Mouse (Mus musculus) T-helper 1 cell (primary cell): ENCODE data around the gene Fgfr3.

ENCODE experiments used
- in situ Hi-C: fragments of 300-600 bp; cut with MboI, MseI; formaldehyde crosslinking; loops from one replicate; pipeline ENCODE4 v1.15.1; 2025; ENCODE audit warnings: high pct_unique_total_duplicates

Gene Fgfr3

DNA sequence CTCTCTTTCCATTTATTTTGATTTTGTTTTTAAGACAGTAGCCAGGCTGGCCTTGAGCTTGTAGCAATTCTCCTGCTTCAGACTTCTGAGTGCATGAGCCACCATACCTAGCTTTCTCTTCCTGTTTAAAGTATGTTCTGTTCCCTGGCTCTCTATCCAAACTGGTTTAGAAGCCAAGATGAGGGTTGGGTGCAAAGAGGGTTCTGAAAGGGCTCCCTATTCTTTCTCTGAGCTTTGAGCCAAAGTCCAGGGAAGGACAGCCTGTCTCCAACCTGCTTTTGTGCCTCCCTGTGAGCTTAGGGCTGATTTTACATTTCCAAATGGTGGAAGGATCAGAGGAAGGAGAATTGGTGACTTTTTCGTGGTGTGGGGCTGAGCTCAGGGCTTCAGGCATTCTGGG lies 5.4 kb downstream of the Fgfr3 start:
- in situ Hi-C loops, result no loop called here

- in situ Hi-C loops, result no loop called here
Observed at GRCm38 (mm10) chr5:33728841-33729240, 7.4 kb downstream of the Fgfr3 start.

- in situ Hi-C loops, result no loop called here
Observed at GRCm38 (mm10) chr5:33730516-33730915, 9.0 kb downstream of the Fgfr3 start.

- in situ Hi-C loops, result no loop called here
Observed at GRCm38 (mm10) chr5:33731051-33731450, 9.6 kb downstream of the Fgfr3 start.

GRCm38 (mm10) chr5:33733837-33734236 lies 12.4 kb downstream of the Fgfr3 start:
- in situ Hi-C loops, result no loop called here

DNA sequence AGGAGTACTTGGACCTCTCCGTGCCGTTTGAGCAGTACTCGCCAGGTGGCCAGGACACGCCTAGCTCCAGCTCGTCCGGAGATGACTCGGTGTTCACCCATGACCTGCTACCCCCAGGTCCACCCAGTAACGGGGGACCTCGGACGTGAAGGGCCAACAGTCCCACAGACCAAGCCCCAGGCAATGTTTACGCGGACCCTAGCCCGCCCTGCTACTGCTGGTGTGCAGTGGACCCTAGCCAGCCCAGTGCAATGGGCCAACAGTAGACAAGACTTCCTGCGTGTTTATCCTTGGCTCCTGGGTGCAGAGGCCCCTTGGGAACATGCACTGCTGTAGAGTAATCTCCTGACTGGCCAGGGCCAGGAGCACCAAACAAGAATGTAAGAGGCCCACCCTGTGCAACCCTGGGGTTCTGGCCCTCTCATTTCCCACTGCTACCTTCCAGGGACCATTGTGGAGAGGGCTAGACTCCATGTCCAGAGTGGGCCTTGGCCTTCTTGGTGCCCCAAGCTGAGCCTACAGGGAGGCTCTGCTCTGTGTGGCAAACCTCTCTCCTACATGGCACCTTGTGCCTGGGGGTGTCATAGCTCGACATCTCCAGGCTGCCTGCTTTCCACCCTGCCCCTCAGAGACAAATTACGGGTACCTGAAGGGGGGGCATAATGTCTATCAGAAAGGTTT lies 14.1 kb downstream of the Fgfr3 start:
- in situ Hi-C loops, result no loop called here

DNA sequence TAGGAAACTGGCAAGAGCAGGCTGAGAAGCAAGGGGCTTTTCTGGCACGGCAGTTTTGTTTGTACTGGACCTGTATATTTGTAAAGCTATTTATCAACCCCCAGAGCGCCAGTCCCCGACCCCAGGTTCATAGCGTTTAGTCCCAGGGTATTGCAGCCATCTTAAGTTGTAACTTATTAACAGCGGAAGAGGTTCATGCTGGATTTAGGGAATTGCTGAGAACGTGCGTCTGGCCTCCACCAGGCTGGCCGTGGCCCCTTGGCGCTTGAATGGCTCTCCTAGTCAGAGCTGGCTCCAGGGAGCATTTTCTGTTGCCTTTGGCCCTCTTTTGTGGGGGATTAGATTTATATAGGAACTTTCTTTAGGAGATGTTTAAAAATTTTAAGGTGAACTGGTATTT lies 14.8 kb downstream of the Fgfr3 start:
- in situ Hi-C loops, result no loop called here

- in situ Hi-C loops, result no loop called here
Observed at GRCm38 (mm10) chr5:33737903-33738321, 16.4 kb downstream of the Fgfr3 start.

- in situ Hi-C loops, result no loop called here
Observed at GRCm38 (mm10) chr5:33738341-33738740, 16.9 kb downstream of the Fgfr3 start.

DNA sequence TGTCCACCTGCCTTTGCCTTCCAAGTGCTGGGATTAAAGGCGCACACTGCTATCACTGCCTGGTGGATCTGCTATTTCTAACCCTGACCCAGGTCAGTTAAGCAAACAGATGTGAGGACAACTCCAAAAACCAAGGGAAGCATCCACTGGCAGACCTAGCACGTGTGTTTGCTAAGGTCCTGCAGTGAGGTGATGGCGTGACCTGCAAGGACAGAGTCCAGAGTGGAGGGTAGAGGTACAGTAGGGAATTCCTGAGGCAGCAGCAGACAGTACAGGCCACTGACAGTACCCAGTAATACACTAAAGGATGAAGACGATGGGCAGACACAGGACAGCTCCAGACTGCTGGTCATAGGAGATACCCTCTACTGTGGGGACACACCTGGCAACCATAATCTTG lies 19.1 kb downstream of the Fgfr3 start:
- in situ Hi-C loops, result no loop called here

- in situ Hi-C loops, result no loop called here
Observed at GRCm38 (mm10) chr5:33743481-33743880, 22.0 kb downstream of the Fgfr3 start.

GRCm38 (mm10) chr5:33777195-33777594 lies 55.7 kb downstream of the Fgfr3 start:
- in situ Hi-C loops, result no loop called here

GRCm38 (mm10) chr5:33781964-33782344 lies 60.5 kb downstream of the Fgfr3 start:
- in situ Hi-C loops, result no loop called here

GRCm38 (mm10) chr5:33782345-33782998 lies 61.0 kb downstream of the Fgfr3 start, which contains the start of gene Letm1:
Letm1 (minus strand) TSS chr5:33782817.
- in situ Hi-C loops, result no loop called here

DNA sequence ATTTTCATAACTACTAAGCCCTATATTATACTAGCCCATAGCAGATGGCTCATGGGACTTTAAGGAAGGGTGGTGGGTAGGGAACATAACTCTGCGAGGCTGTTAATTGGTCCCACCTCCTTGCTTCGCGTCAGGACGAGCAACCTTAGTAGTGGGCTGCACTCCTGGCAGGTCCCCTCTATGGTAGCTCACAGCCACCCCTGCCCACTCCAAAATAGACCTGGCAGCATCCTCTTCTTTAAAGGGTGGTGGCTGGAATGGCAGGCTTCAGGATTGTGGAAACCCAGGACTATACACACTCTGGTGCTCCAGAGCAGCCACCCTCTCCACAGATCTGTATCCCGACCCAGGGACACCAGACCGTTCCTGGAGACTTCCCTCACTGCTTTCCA lies 61.5 kb downstream of the Fgfr3 start:
- in situ Hi-C loops, result no loop called here
